Mouse (Mus musculus) embryonic facial prominence, embryonic 11.5 days (tissue): ENCODE results near the gene Alk. TPM values are rescaled to one million over a fixed set of nuclear protein-coding genes. Genes with fewer than 3 reads are reported as not detected.

Experiments used
- ATAC-seq: fragments of 200-750 bp; cut with Nextera tagmentation; replicated peaks from 2 replicates; pipeline ENCODE4 v1.8.0; 2017; ENCODE audit warnings: low read depth; ENCODE audit not compliant: insufficient number of reproducible peaks, low FRiP score, low TSS enrichment
- DNase-seq: peaks from one replicate; pipeline ENCODE4 v3.0.0-alpha.2; 2015; ENCODE audit warnings: low spot score
- H3K27ac ChIP-seq: fragments of 300-500 bp; sonication (generic); replicated peaks from 2 replicates; pipeline ENCODE4 v1.5.1; 2014; ENCODE audit warnings: mild to moderate bottlenecking, low read depth, low read length, control low read depth
- H3K27me3 ChIP-seq: fragments of 300-500 bp; sonication (generic); 2 replicates; pipeline ENCODE4 v1.6.1; 2014; ENCODE audit warnings: mild to moderate bottlenecking, low read length, moderate library complexity, mixed read lengths; ENCODE audit not compliant: control insufficient read depth, insufficient read depth
- H3K36me3 ChIP-seq: fragments of 300-500 bp; sonication (generic); replicated peaks from 2 replicates; pipeline ENCODE4 v1.6.1; 2014; ENCODE audit warnings: low read depth, mild to moderate bottlenecking, low read length, moderate library complexity, mixed read lengths; ENCODE audit not compliant: control insufficient read depth, insufficient read depth
- H3K4me1 ChIP-seq: fragments of 300-500 bp; sonication (generic); 2 replicates; pipeline ENCODE4 v1.6.1; 2014; ENCODE audit warnings: low read length, mixed read lengths; ENCODE audit not compliant: control insufficient read depth, insufficient read depth
- H3K4me2 ChIP-seq: fragments of 300-500 bp; sonication (generic); 2 replicates; pipeline ENCODE4 v1.6.1; 2014; ENCODE audit warnings: low read depth, mild to moderate bottlenecking, control low read depth, low read length, moderate library complexity
- H3K4me3 ChIP-seq: fragments of 300-500 bp; sonication (generic); 2 replicates; pipeline ENCODE4 v1.5.1; 2014; ENCODE audit warnings: low read depth, low read length, control low read depth
- H3K9ac ChIP-seq: fragments of 300-500 bp; sonication (generic); replicated peaks from 2 replicates; pipeline ENCODE4 v1.6.1; 2014; ENCODE audit warnings: mild to moderate bottlenecking, control low read depth, low read length
- H3K9me3 ChIP-seq: fragments of 300-500 bp; sonication (generic); replicated peaks from 2 replicates; pipeline ENCODE4 v1.6.1; 2016; ENCODE audit warnings: mild to moderate bottlenecking, low read length, inconsistent platforms, mixed read lengths; ENCODE audit not compliant: control insufficient read depth
- WGBS: fragments of 180-500 bp; shearing (Covaris S2); extraction: QIAGEN DNeasy Blood & Tissue Kit; methylation state at CpG from one replicate; pipeline ENCODE4 v1.1.7; 2014; 5-methylcytosine and 5-hydroxymethylcytosine counted together
- polyA plus RNA-seq: library from polyadenylated mRNA; unstranded; fragments of >200 nt; fragmentation: Nextera tagmentation; extraction: Ambion mirVana; gene quantifications from 2 replicates; pipeline ENCODE4 v1.2.1, GENCODE M21; 2014

Gene Alk
- polyA plus RNA-seq, 1 experiment from 2014 or later = 0.38 TPM

DNA sequence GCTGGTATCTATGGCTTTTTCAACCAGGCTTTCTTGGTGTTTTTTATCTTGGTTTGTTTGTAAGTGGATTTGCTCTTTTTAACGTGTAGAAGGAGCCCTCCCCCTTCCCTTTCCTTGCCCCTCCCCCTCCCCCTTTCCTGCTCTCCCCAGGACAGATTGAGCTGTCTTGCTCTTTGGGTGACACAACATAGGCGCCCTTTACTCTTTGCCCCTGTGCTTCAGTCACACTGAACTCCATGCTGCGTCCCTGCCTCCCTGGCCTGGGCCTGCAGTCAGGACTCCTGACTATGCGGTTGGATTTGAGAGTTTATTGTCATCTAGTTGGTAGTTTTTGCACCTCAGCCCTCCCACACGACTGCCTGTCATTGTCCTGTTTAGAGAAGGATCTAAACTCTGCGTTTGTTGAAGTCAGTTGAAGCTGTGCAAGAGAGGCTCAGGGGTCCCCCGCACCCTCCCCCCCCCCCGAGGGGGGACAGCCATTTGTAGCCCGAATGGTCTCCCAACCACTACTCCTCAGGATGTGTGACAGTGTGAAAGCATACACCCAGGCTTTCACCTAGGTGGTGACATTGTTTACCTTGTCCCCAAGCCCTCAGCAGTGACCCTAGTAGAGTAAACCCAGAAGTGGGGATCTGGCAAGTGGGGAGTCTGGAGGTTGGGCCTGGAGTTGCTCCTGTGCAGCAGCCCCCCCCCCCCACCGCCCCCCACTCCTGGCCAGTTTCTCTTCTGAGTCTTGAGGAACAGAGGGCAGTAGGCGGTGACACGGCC lies 775.6 kb downstream of the Alk start:
- no peak for ATAC-seq

DNA sequence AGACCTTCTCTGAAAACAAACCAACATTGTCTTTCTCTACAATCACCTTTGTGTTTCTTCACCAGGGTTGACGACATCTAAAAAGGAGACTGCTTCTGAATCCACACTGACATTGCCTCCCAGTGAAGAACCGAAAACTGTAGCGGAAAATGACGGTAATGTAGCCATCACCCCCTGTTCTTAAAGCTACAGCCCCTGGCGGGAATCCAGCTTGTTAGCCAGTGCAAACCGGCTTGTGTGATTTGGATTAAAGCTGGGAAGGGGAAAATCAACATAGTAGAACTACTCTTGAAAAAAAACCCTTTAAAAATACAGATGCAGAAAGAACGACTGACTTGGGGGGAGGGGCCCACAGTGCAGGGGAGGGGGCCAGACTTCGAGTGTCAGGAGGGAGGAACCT lies 776.8 kb downstream of the Alk start:
- H3K36me3 ChIP-seq = no peaks in the 10 kb centered on the region
- 79% methylated on average over 8 of the region's 8 CpGs for WGBS

More for the DNA sequence above, 775.6 kb downstream of the Alk start:
- WGBS = 62% methylated on average over 12 of the region's 12 CpGs
- Histone ChIP-seq H3K4me1 (no peaks in the 10 kb centered on the region), H3K27ac (no peak overlapping the region), H3K27me3 (no peaks in the 10 kb centered on the region), H3K9me3 (no peaks in the 10 kb centered on the region), H3K4me3 (no peak overlapping the region), H3K4me2 (no peak overlapping the region), H3K9ac (no peak overlapping the region), H3K36me3 (no peaks in the 10 kb centered on the region)
- DNase-seq = no peak

DNA sequence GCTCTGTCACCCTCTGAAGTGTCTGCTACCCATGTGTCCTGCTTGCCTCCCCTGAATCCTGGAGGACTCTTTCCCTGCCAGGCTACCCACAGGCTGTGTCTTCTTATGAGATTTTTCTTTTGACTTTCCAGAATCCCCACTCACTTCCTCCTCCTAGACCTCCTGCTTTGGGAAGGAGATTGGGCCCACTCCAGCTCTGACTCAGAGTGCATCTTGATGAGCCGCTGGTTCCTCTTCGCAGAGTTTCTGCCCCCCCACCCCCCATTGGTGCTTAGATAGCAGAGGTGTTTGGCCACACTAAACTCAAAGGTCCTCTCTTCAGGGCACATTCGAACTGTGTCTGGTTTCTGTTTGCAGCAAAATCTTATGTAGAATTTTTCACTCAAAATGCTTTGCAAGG lies 777.8 kb downstream of the Alk start:
- DNase-seq = no peak
- no peak overlapping the region for H3K9ac ChIP-seq
- H3K27me3 ChIP-seq = no peaks in the 10 kb centered on the region
- no peak for ATAC-seq
- no peaks in the 10 kb centered on the region for H3K9me3 ChIP-seq
- H3K4me3 ChIP-seq = no peak overlapping the region
- H3K36me3 ChIP-seq = no peaks in the 10 kb centered on the region
- H3K4me2 ChIP-seq = no peak overlapping the region
- H3K27ac ChIP-seq = no peak overlapping the region
- no peaks in the 10 kb centered on the region for H3K4me1 ChIP-seq
- 83% methylated on average over 3 of the region's 3 CpGs for WGBS

More for the DNA sequence above, 776.8 kb downstream of the Alk start:
- no peak for ATAC-seq
- H3K27ac ChIP-seq = no peak overlapping the region
- H3K9me3 ChIP-seq = no peaks in the 10 kb centered on the region
- no peak overlapping the region for H3K4me2 ChIP-seq
- no peak overlapping the region for H3K4me3 ChIP-seq
- DNase-seq = no peak
- no peaks in the 10 kb centered on the region for H3K27me3 ChIP-seq
- no peak overlapping the region for H3K9ac ChIP-seq
- H3K4me1 ChIP-seq = no peaks in the 10 kb centered on the region

DNA sequence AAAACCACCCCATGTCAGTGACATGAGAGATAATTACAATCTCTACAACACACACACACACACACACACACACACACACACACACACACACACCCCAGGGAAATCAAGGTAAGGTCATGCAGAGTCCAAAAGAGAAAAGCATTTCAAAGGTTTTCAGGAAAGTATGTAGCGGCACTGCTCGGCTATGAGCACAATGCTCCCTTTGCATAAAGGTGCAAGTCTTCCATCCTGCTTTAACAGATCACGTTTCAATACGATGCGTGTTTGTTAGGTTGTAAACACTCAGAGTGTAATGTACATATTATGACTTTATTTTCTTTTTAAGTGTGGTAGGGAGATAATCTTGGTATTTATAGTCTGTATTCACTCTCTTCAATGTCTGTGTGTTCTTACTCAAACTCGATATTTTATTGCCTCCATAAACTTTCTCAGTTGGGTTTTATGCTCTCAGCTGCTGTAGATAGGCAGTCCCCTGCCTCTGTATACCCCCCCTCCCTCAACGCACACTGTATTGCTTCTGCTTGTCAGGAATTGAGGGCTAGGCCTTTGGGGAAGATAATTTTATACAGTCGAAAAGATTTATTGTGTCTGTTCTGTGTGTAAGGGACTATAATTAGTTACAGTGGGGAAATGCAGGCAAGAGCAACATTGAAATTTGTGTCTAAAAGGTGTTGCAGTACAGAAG lies 780.7 kb downstream of the Alk start:
- 91% methylated on average over 8 of the region's 8 CpGs for WGBS
- Histone ChIP-seq H3K4me1 (no peaks in the 10 kb centered on the region), H3K9me3 (no peaks in the 10 kb centered on the region), H3K27ac (no peak overlapping the region), H3K4me2 (no peak overlapping the region), H3K4me3 (no peak overlapping the region), H3K36me3 (no peaks in the 10 kb centered on the region), H3K9ac (no peak overlapping the region), H3K27me3 (no peaks in the 10 kb centered on the region)
- DNase-seq = no peak
- ATAC-seq = no peak

Other genes with a start within 250 kb of the Alk start
- 47.9 and 53.8 TPM in 2 replicates for gene Ypel5, start 231.8 kb upstream of the Alk start, polyA plus RNA-seq